Mouse (Mus musculus) Patski (cell line): ENCODE measurements at regions not wholly inside any gene's neighbourhood (a gene's known extent, or its start where the extent isn't known, plus 50 kb on each side); places are given as distances from the start of the nearest gene placed in this dataset.
"Not testable (repeated sequence)": the region's sequence is repeated elsewhere in the genome, so short reads cannot be mapped to it uniquely, and the experiment has no call there.

Experiments
- ATAC-seq: fragments of 100-300 bp; one replicate; pipeline ENCODE4 v1.8.0; 2021
- CTCF ChIA-PET: fragments of 350-600 bp; sonication (Branson Sonifier 250); formaldehyde crosslinking; loops from one replicate; lab custom pipeline; 2022; ENCODE audit warnings: inconsistent platforms; lab: Charles Lee
- POLR2A ChIA-PET: fragments of 350-600 bp; sonication (Branson Sonifier 250); formaldehyde crosslinking; loops from one replicate; lab custom pipeline; 2022; ENCODE audit warnings: antibody characterized with exemption, inconsistent platforms; lab: Charles Lee
- DNase-seq: peaks from one replicate; pipeline ENCODE4 v3.0.0-alpha.2; 2011; ENCODE audit warnings: low read depth, low spot score
- H3K27me3 ChIP-seq: fragments of 371-371 bp; one replicate; pipeline ENCODE4 v1.5.1; 2021
- CTCF ChIP-seq: fragments of 100-300 bp; IDR thresholded peaks from one replicate; pipeline ENCODE4 v1.5.1; 2021
- in situ Hi-C: fragments of 300-500 bp; cut with MboI; formaldehyde crosslinking; loops from 3 replicates; pipeline ENCODE4 v1.11.1; 2018; ENCODE audit warnings: low pct_unique_long_range_greater_than_20kb, mixed read lengths

DNA sequence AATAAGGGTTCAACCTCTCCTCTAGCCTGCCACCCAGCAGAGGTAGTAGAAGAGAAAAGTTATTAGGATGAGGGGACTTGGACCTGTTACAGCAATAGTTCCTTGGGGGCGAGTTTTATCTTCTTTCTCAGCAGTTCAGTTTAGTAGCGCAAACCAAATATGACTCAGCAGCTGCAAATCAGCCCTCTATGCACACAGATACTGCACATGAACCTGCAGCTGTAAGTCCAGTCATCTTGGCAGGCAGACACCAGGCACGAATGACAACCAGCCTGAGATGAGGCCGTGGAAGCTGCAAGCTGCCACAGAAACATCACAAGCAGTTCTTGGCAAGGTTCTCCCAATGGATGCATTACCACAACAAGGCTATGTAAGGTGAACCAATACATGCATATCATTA lies 327.0 kb upstream of the Akr1e1 start:
- DNase-seq, result no peak
- in situ Hi-C loops, result no loop called here
- no peak for ATAC-seq
- TF ChIP-seq CTCF, result no peak
- POLR2A ChIA-PET, result no interaction called here
- CTCF ChIA-PET, result no interaction called here
- no peaks in the 10 kb centered on the region for H3K27me3 ChIP-seq

DNA sequence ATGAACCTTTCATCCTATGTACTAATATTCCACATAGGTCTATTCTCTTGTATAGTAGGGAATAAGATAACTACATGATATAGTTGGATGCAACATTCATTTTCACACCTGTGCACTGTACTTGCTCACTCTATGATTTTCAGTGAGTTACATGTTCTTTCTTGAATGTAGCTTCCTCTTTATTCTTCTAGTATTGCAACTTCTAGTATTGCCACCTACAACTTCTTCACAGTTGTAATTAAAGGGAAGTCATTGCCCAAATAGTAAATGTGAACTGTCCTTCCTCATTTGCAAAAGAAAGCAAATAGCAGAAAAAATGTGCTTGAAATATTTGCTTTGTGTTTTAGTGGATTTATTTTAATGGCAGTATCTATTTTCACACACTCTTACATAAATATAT lies 330.9 kb upstream of the Akr1e1 start:
- POLR2A ChIA-PET, result interaction anchor here (1.0 kb wide), 1 partner anchor 9 kb away, joined by 3 read pairs; no protein-coding TSS in a partner anchor
- no peak for TF ChIP-seq CTCF
- no peaks in the 10 kb centered on the region for H3K27me3 ChIP-seq
- DNase-seq (no peak), ATAC-seq (no peak)
- in situ Hi-C loops, result no loop called here
- CTCF ChIA-PET, result no interaction called here

DNA sequence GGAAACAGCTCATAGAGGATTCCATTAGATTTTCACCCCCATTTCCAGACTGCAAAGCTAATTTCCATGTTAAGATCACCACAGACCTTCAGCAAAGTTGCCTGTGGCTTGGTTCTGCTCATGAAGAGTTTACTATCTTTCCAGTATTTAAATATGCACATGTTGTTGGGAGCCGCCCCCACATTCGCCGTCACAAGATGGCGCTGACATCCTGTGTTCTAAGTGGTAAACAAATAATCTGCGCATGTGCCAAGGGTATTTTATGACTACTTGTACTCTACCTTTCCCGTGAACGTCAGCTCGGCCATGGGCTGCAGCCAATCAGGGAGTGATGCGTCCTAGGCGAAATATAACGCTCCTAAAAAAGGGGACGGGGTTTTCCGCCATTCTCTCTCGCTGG lies 333.5 kb upstream of the Akr1e1 start:
- in situ Hi-C loops, CTCF ChIA-PET, H3K27me3 ChIP-seq, ATAC-seq, DNase-seq, POLR2A ChIA-PET: not testable (repeated sequence)

DNA sequence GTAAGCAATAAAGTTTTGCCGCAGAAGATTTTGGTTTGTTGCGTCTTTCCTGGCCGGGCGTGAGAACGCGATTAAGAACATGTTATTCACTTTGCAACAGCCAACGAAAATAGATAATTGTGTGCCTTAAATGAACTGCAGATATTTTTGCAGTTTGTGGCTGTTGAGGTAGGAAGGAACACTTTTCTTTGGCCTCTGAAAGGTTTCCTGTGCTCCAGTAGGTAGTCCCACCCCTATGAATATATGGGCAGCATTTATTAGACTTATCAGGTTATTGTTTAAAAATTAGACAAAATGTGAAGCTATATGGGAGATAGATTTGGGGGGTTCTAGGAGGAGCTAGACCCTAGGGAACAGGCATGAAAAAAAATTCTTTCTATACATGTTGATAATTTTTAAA lies 334.1 kb upstream of the Akr1e1 start:
- in situ Hi-C loops, result no loop called here
- TF ChIP-seq CTCF, result no peak
- ATAC-seq, result no peak
- DNase-seq, result no peak
- ChIA-PET POLR2A (no interaction called here), CTCF (no interaction called here)
- no peaks in the 10 kb centered on the region for H3K27me3 ChIP-seq

DNA sequence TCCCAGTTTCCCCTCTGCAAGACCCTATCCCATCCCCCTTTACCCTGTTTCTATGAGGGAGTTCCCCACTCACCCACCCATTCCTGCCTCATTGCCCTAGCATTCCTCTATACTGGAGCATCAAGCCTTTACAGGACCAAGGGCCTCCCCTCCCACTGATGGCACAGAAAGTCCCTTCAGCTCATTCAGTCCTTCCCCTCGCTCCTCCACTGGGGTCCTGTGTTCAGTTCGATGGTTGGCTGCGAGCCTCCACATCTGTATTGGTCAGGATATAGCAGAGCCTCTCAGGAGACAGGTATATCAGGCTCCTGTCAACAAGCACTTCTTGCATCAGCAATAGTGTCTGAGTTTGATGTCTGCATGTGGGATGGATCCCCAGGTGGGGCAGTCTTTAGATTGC lies 346.4 kb upstream of the Akr1e1 start:
- in situ Hi-C loops, result no loop called here
- CTCF ChIA-PET, result no interaction called here

DNA sequence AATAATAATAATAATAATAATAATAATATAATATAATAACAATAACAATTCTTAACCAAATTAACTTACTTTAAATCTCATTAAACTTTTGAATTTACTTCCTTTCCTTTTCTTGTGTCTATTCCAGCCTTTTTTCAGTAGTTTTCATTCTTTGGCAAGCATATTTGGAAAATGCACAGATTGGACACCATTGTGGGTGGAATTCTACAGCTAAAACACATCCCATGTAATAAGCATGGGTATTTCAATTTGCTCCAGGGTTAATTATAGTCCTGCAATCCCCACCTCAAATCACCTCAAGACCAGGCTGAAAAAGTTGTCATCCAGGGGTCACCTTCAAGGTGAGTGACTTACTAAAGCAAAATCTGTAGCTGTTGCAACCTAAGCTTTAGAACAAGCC lies 355.9 kb upstream of the Akr1e1 start:
- ChIA-PET CTCF (no interaction called here), POLR2A (no interaction called here)
- TF ChIP-seq CTCF, result no peak
- ATAC-seq (no peak), DNase-seq (no peak)
- no peaks in the 10 kb centered on the region for H3K27me3 ChIP-seq
- in situ Hi-C loops, result no loop called here

More for the DNA sequence above, 346.4 kb upstream of the Akr1e1 start:
- no peaks in the 10 kb centered on the region for H3K27me3 ChIP-seq
- POLR2A ChIA-PET, result no interaction called here
- DNase-seq (no peak), ATAC-seq (no peak)
- TF ChIP-seq CTCF, result no peak

DNA sequence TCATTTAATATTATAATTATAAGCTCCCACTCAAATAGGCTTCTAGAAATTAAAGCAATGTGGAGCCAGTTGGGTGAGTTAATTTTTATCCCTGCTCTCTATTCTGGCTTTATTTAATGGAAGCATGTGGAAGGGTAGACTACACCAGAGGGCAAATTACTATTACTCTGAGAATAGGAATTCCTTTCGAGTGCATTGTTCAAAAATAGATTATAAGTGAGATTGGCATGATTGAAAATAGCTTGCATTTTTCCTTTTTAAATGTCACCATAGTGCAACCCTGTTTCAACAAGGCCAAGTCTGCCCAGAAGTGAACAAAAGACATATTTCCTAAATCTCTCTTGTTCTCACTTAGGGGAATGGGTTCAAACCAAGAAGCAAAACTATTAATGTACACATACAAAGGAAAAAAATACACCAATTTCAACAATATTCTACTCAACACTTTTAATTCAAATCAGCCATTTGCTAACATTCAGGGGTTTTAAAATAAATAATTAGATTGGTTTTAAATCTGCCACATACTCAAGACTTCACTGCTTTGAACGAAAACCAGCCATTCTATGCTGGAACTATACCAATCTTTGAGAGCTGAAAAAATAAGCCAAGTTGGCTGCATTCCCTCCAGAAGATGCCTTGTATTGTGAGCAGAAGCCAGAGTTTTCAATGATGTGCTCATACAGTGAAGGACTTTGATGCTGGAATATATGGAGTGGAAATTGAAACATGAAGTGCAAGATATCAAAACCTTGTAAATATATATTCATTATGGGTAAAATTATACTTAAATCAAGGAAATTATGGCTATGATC lies 361.3 kb upstream of the Akr1e1 start:
- H3K27me3 ChIP-seq, result no peaks in the 10 kb centered on the region
- DNase-seq (no peak), ATAC-seq (no peak)
- ChIA-PET POLR2A (no interaction called here), CTCF (no interaction called here)
- in situ Hi-C loops, result no loop called here
- TF ChIP-seq CTCF, result no peak

DNA sequence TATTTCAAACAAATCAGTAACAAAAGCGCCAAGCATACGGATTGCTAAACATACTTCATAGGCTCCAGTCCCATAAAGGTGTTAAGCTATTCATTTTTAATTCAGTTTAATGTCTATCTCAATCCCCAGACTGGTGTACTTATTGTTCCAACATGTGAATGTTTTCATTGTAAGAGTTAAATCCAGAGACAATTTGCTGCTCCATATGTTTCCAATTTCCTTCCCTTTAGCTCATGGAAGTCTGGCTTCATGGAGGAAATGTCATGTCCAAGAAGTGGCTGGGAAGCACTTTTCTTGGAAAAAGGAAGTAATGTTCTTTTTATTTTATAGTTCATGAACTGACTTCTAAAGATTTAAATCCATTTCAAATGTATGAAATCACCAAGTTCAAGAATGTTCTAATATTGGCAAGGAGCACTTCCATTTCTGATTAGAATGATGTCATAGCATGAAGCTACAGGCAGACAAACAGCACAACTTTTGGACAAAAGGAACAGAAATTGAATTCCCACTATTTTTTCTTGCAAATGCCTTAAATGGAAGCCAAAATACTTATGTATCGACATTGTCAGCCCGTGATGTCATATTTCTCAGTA lies 362.6 kb upstream of the Akr1e1 start:
- no peak for TF ChIP-seq CTCF
- DNase-seq, result no peak
- CTCF ChIA-PET, result interaction anchor here (1.2 kb wide), 1 partner anchor 21 kb away, joined by 3 read pairs; no protein-coding TSS in a partner anchor
- in situ Hi-C loops, result no loop called here
- POLR2A ChIA-PET, result no interaction called here
- no peak for ATAC-seq
- no peaks in the 10 kb centered on the region for H3K27me3 ChIP-seq

DNA sequence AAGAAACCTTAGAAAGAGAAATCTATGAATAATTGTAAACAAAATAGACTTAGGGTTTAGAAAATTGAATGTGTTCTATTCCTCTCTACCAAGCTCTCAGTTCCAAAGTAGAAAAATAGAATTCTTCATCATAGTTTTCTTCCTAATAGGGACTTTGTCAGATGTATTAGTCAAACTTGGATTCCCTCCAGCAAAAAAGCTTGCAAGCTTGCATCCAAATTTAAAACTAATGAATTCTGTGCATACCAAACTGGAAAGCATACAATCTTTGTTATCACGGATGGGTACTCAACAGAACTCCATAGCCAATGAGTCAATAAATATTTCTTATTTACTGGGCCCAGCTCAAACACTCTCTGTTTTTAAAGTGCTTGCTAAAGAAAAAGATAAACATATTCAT lies 383.9 kb upstream of the Akr1e1 start:
- no peaks in the 10 kb centered on the region for H3K27me3 ChIP-seq
- in situ Hi-C loops, result no loop called here
- ChIA-PET POLR2A (no interaction called here), CTCF (interaction anchor here (1.0 to 1.1 kb wide), 3 partner anchors 13 to 27 kb away, joined by 3 read pairs; no protein-coding TSS in a partner anchor)
- TF ChIP-seq CTCF, result no peak
- DNase-seq (no peak), ATAC-seq (no peak)

DNA sequence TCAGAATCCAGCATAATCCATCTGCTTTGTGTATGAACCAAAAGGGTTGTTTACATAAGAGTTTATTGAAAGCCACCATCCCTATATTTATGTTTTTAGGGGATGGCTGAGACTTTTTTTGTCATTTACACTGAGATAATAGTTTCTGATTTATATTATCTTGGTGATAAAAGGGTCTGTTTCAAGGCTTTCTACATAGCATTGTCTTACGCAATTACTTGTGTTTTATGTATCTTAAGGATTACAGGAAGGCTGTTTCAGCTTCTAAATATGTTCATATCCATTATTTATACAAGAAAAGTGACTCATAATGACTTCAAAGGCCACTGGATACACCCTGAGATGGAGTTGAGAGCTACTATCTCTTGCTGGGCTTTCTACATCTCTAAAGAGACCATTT lies 399.3 kb upstream of the Akr1e1 start:
- CTCF ChIA-PET, result no interaction called here
- TF ChIP-seq CTCF, result no peak
- no peaks in the 10 kb centered on the region for H3K27me3 ChIP-seq
- DNase-seq (no peak), ATAC-seq (no peak)
- POLR2A ChIA-PET, result no interaction called here
- in situ Hi-C loops, result no loop called here

DNA sequence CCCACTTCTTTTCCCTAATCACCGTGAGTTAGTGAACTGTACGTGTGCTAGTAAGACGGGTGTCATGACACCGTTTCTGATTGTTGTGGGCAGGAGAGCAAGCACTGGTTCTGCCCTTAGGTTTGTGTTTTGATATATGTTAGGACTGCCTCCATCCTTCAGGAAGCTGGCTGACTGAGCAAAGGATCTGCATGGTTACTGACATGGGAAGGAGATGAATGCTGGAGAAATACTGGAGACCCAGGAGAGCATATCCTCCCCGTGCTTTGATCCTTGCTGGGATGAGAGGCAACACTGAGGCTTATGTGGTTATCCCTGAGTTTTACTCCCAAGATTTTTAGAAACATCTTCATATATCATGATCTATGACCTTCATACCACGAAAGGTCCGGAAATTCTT lies 413.5 kb upstream of the Akr1e1 start:
- in situ Hi-C loops, result no loop called here
- DNase-seq (no peak), ATAC-seq (no peak)
- no peaks in the 10 kb centered on the region for H3K27me3 ChIP-seq
- no peak for TF ChIP-seq CTCF
- CTCF ChIA-PET, result no interaction called here
- POLR2A ChIA-PET, result no interaction called here
